Mouse (Mus musculus) large intestine, adult 2 months (tissue): ENCODE data around the gene Slc26a9. TPM values are rescaled to one million over a fixed set of nuclear protein-coding genes. Genes with fewer than 3 reads are reported as not detected.
"Not testable (repeated sequence)": the region's sequence is repeated elsewhere in the genome, so short reads cannot be mapped to it uniquely, and the experiment has no call there.

ENCODE experiments used
- DNase-seq: peaks from one replicate; pipeline ENCODE4 v3.0.0-alpha.2; 2012; ENCODE audit warnings: low read depth, low spot score
- WGBS: fragments of 180-500 bp; shearing (Covaris S2); methylation state at CpG from one replicate; pipeline ENCODE4 v1.1.7; 2018; 5-methylcytosine and 5-hydroxymethylcytosine counted together
- polyA plus RNA-seq: library from polyadenylated mRNA; depleted of rRNA; stranded (reverse); fragments of >200 nt; gene quantifications from 2 replicates; pipeline ENCODE4 v1.2.3, GENCODE M21; 2012; rRNA removed

Gene Slc26a9
- polyA plus RNA-seq, 1 experiment, result 0.04 TPM

- no peak for DNase-seq
- 88% methylated on average over 3 of the region's 3 CpGs for WGBS
Observed at GRCm38 (mm10) chr1:131814191-131814590, 70.4 kb downstream of the Slc26a9 start.

GRCm38 (mm10) chr1:131816886-131817285, 73.1 kb downstream of the Slc26a9 start:
- 42% methylated on average over 6 of the region's 6 CpGs for WGBS
- DNase-seq, result no peak

- WGBS, result 89% methylated on average over 9 of the region's 9 CpGs
- DNase-seq, result not testable (repeated sequence)
Observed at GRCm38 (mm10) chr1:131820353-131820752, 76.5 kb downstream of the Slc26a9 start.

- DNase-seq, result no peak
- 27% methylated on average over 10 of the region's 10 CpGs for WGBS
Observed at GRCm38 (mm10) chr1:131820887-131821328, 77.1 kb downstream of the Slc26a9 start.

Other genes starting within 250 kb of the Slc26a9 start
- 6.0 and 7.6 TPM in 2 replicates for gene Srgap2, start 216.7 kb upstream of the Slc26a9 start, polyA plus RNA-seq
- gene Fam72a, start 216.1 kb upstream of the Slc26a9 start, polyA plus RNA-seq, result 0.60 and 0.69 TPM in 2 replicates
- gene Avpr1b, start 144.8 kb upstream of the Slc26a9 start, polyA plus RNA-seq, result 0.03 and 0.07 TPM in 2 replicates
- 4.5 and 6.0 TPM in 2 replicates for gene Ctse, start 105.7 kb upstream of the Slc26a9 start, polyA plus RNA-seq
- 2.2 and 3.2 TPM in 2 replicates for gene Rab7b, start 55.3 kb upstream of the Slc26a9 start, polyA plus RNA-seq
- gene Pm20d1, start 53.4 kb downstream of the Slc26a9 start, polyA plus RNA-seq, result 25.8 and 41.6 TPM in 2 replicates
- gene Slc41a1, start 83.5 kb downstream of the Slc26a9 start, polyA plus RNA-seq, result 13.9 and 15.3 TPM in 2 replicates
- gene Rab29, start 123.2 kb downstream of the Slc26a9 start, polyA plus RNA-seq, result 19.4 and 21.0 TPM in 2 replicates
- 8.4 and 9.3 TPM in 2 replicates for gene Nucks1, start 166.5 kb downstream of the Slc26a9 start, polyA plus RNA-seq
- 2.3 and 2.5 TPM in 2 replicates for gene Slc45a3, start 218.9 kb downstream of the Slc26a9 start, polyA plus RNA-seq